Comparison of ENCODE assay signal across 8 mouse cellular contexts in genomic region chr16:35938211-35939151, GRCm38 (mm10). TPM values are rescaled to one million over a fixed set of nuclear protein-coding genes. Genes with fewer than 3 reads are reported as not detected.
A peak's percentile ranks its signal among the peaks of the same experiment; 100 is the strongest.
DNase-seq lines count a peak whose midpoint lies in the region; ATAC-seq and TF ChIP-seq lines count a peak whose summit lies in the region.

Parp9 (plus strand) TSS chr16:35938470.
Dtx3l (minus strand) TSS chr16:35939151.

- POLR2A ChIA-PET in Patski (lab: Charles Lee) = interaction anchor here (0.7 kb wide), 1 partner anchor 202 kb away, joined by 4 read pairs; no protein-coding TSS in a partner anchor

- no peak for DNase-seq in Patski (ENCODE audit: low read depth, low spot score)
- DNase-seq in cerebellum, adult 9-11 months = peak; percentile 30
- peak; percentile 9 to 28 for DNase-seq in frontal cortex, postnatal 14 days (ENCODE audit: low spot score in 2 of 2)
- peak; percentile 30 to 38 for DNase-seq in layer of hippocampus, postnatal 10 days (ENCODE audit: low spot score in 2 of 2)
- peak; percentile 70 to 74 for DNase-seq in lung, postnatal 4 days
- DNase-seq in retina, postnatal 1 day = peak; percentile 73
- peak; percentile 78 for DNase-seq in thymus, postnatal 4 days

- no peaks in the 10 kb centered on the region for H3K27me3 ChIP-seq in Patski
- H3K27me3 ChIP-seq in hindbrain, embryonic 12.5 days = peaks cover 27% of the 10 kb centered on the region

- no peak within 1 kb of the TSS for H3K27ac ChIP-seq in hindbrain, embryonic 12.5 days

- CTCF ChIA-PET in Patski (lab: Charles Lee) = interaction anchor here (1.0 to 1.5 kb wide), 3 partner anchors 13 to 68 kb away, joined by 3 to 5 read pairs (median 3); no protein-coding TSS in a partner anchor

- WGBS in hindbrain, embryonic 12.5 days = 2% methylated on average over 52 of the region's 52 CpGs

- peak; percentile 73 for ATAC-seq in Patski
- ATAC-seq in hindbrain, embryonic 12.5 days (ENCODE audit: low FRiP score) = peak; percentile 35; the same call in 1 of the 2 replicates

- H3K4me1 ChIP-seq in hindbrain, embryonic 12.5 days = peaks cover 6% of the 10 kb centered on the region

- H3K4me3 ChIP-seq in hindbrain, embryonic 12.5 days = peak within 1 kb of the TSS; percentile 55

- peak within 1 kb of the TSS; percentile 57 for H3K9ac ChIP-seq in hindbrain, embryonic 12.5 days

- H3K36me3 ChIP-seq in hindbrain, embryonic 12.5 days = no peaks in the 10 kb centered on the region

- H3K4me2 ChIP-seq in hindbrain, embryonic 12.5 days (replicated peaks) = peak within 1 kb of the TSS; percentile 80

- no peak for TF ChIP-seq CTCF in Patski (IDR thresholded peaks at IDR 0.05)

- no peaks in the 10 kb centered on the region for H3K9me3 ChIP-seq in hindbrain, embryonic 12.5 days (replicated peaks)

- in situ Hi-C loops in Patski (cut with MboI; ENCODE audit: low pct_unique_long_range_greater_than_20kb) = loop anchor here (5.0 kb wide), 1 partner anchor 66 kb away; the partner anchor contains the start of gene Parp14

RNA-seq across cellular contexts. Expression of gene Parp9, which starts in this region (rescaled TPM):
- polyA plus RNA-seq in Patski (2021) = 21.2 TPM
- polyA plus RNA-seq in hindbrain, embryonic 12.5 days (2016; fragmentation: Nextera tagmentation; extraction: Ambion mirVana) = 2.3 and 2.4 TPM in 2 replicates
- 1 to 10 TPM; 1.9 to 2.3 TPM for total RNA-seq in layer of hippocampus, postnatal 10 days (2021)

RNA-seq across cellular contexts. Expression of gene Dtx3l, which starts in this region (rescaled TPM):
- polyA plus RNA-seq in Patski (2021) = 8.2 TPM
- 2.0 and 2.3 TPM in 2 replicates for polyA plus RNA-seq in hindbrain, embryonic 12.5 days (2016; fragmentation: Nextera tagmentation; extraction: Ambion mirVana)
- total RNA-seq in layer of hippocampus, postnatal 10 days (2021) = 1 to 10 TPM; 2.9 to 3.3 TPM
